Mouse (Mus musculus) urinary bladder, adult 2 months (tissue): Measurements from ENCODE around the gene Aacs. TPM values are rescaled to one million over a fixed set of nuclear protein-coding genes. Genes with fewer than 3 reads are reported as not detected.
A peak's percentile ranks its signal among the peaks of the same experiment; 100 is the strongest.
"Not testable (repeated sequence)": the region's sequence is repeated elsewhere in the genome, so short reads cannot be mapped to it uniquely, and the experiment has no call there.

Experiments used
- DNase-seq: peaks from one replicate; pipeline ENCODE4 v3.0.0; 2022; ENCODE audit warnings: low spot score
- polyA plus RNA-seq: library from polyadenylated mRNA; depleted of rRNA; stranded (reverse); fragments of >200 nt; gene quantifications from 2 replicates; pipeline ENCODE4 v1.2.3, GENCODE M21; 2012; rRNA removed

Gene Aacs
- polyA plus RNA-seq: 27.3 and 40.5 TPM in 2 replicates

- DNase-seq: peak; percentile 97
Observed at GRCm38 (mm10) chr5:125475601-125476285, at the start of gene Aacs. TSS of gene Aacs (plus strand) at chr5:125475814.

GRCm38 (mm10) chr5:125426343-125426742, 49.3 kb upstream of the Aacs start:
- no peak for DNase-seq

- not testable (repeated sequence) for DNase-seq
Observed at GRCm38 (mm10) chr5:125432324-125432723, 43.3 kb upstream of the Aacs start.

DNA sequence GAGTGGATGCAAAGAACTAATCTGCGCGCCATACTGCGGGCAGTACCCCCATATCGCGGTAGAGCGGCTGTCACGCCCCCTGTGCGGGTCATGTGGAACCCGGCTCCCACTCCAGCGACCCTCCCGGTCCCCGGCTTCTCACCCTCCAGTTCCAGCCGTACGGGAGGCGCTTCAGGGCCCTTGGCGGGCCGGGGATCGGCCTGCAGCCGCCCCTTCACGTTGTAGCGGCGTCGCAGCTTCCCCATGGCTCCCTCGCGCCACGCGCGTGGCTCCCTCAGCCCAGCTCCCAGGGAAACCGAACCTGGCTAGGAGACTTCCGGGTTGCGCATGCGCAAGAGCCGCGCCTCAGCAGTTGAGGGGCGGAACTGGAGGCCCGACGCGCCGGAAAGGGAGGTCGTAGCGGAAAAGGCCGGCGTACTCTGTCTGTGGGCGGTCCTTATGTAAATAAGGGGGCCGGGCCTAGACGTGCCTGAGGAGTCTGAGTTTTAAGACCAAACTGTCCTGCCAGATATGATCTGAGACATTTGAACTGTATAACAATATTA, 41.7 kb upstream of the Aacs start, which contains the start of gene Dhx37:
Gene Dhx37 (minus strand): TSS at position 329 of the 545 bp plus-strand sequence.
- DNase-seq: peak; percentile 84

- not testable (repeated sequence) for DNase-seq
Observed at GRCm38 (mm10) chr5:125434347-125434746, 41.3 kb upstream of the Aacs start.

GRCm38 (mm10) chr5:125440583-125441233, 34.9 kb upstream of the Aacs start:
- no peak for DNase-seq

DNA sequence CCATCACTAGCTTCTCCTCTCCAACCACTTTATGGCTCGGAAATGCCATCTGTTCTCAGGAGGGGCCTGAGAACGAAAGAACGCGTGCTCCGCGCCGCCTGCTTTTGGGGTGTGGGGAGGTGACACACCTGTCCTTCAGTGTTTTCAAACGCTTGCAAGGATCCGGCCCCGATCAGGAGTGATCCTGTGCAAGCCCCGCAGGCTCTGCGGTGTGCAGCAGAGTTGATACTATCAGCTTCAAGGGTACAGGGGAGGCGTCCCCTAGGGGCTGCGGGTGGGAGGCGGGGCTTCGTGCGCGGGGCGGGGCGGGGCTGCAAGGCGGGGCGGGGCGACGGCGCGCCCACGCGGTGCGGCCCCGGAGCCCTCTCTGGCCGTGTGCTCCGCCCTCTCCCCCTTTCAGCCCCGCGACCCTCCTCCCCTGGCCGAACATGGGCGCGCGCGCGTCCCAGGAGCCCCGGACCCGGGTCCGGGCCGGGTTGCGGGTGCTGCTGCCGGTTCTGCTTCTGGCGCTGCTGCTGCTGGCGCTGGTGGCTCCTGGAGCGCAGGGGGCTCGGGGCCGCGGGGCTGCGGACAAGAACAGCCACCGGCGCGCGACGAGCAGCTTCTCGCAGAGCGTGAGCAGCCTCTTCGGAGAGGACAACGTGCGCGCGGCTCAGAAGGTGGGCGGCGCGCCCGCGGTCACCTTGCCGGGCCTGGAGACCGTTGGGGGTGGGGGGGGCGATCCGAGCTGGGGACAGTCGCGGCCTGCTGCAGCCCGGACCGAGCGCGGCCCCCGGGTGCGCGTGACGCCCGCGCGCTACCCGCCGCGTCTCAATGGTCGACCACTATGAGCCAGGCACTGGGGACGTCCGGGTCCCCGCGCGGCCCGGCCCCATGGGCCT, 34.1 kb upstream of the Aacs start, which contains the start of gene Bri3bp:
Gene Bri3bp (plus strand): TSS at position 335 of the 881 bp plus-strand sequence.
- peak; percentile 51 for DNase-seq

- no peak for DNase-seq
Observed at GRCm38 (mm10) chr5:125442136-125442995, 33.2 kb upstream of the Aacs start.

DNA sequence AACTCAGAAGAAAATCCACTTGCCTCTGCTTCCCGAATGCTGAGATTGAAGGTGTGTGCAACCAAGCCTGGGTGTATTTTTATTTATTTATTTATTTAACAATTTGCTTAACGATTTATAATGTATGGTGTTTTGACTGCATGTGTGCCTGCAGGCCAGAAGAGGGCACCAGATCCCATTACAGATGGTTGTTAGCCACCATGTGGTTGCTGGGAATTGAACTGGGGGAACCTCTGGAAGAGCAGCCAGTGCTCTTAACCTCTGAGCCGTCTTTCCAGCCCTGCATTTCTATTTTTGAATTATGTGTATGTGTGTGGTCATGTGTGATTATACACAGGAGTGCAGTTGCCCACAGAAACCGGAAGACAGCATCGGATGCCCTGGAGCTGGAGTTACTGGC, 32.3 kb upstream of the Aacs start:
- no peak for DNase-seq

DNA sequence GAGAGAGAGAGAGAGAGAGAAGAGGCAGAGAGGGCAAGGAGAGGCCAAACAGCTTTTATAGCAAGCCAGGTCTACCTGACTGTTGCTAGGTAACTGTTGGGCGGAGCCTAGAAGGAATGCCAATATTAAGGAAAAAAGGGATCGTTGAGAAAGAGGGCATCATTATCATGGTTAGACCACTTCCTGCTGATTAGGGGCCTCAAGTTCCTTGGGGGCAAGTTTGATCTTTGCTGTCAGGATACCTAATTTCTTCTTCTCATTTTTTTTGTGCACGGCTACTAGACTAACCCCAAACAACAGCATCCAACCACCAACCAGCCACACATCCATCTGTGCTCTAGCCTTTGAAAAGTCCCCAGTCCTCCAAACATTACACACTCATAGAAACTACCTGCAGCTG, 31.7 kb upstream of the Aacs start:
- DNase-seq: no peak

GRCm38 (mm10) chr5:125444554-125444953, 31.1 kb upstream of the Aacs start:
- DNase-seq: no peak

- no peak for DNase-seq
Observed at GRCm38 (mm10) chr5:125446344-125446743, 29.3 kb upstream of the Aacs start.

DNA sequence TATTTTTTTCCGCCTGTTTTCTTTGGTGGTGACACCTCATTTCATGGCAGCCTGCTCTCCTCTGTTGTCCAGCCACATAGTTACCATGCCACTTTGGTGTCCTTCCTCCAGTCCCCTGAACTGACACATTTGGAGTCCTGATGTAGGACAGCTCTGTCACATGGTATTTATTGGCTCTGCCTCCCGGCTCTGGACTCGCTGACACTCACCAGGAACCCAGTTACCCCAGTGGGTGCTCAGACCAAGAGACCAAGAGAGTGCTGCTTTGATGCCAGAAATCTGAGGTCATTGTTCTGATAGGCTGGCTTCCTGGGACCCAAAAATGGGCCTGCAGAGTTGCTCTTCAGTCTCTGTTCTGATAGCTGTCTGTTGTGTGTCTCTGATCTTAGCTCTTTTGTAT, 27.6 kb upstream of the Aacs start:
- no peak for DNase-seq

DNA sequence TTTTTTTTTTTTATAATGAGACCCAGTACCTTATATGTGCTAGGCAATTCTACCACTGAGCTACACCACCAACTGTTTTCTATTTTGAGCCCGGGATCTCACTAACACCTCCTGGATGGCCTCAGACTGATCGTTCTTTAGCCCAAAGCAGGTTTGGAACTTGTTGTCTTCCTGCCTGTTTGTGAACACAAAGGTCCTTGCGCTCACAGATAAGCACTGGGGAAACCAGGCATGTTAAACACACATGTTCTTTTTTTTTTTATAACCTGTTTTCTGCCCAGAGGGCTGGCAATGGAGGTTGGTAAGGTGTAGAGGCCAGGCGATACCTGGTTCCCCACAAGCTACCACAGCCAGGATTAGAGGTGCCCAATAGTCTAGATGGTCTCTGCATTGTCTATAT, 27.0 kb upstream of the Aacs start:
- no peak for DNase-seq

GRCm38 (mm10) chr5:125449306-125449705, 26.3 kb upstream of the Aacs start:
- DNase-seq: no peak

DNA sequence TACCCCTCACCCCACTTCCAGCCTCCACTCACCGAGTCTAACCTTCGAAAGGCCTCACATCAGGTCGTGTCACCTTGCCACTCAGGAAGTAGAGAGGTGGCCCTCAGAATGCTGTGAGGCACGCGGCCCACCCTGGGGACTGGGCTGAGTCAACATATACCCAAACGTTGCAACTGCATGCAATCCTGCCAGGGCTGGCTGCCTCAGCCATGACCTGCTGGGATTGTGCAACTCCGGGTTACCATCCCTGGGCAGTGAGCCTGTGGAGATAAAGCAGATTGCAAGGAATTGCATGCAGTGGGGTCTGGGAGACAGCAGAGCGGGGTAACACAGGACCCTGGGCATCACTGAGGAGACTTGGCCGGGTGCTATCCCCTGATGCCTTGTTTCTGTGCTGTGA, 23.0 kb upstream of the Aacs start:
- no peak for DNase-seq

DNA sequence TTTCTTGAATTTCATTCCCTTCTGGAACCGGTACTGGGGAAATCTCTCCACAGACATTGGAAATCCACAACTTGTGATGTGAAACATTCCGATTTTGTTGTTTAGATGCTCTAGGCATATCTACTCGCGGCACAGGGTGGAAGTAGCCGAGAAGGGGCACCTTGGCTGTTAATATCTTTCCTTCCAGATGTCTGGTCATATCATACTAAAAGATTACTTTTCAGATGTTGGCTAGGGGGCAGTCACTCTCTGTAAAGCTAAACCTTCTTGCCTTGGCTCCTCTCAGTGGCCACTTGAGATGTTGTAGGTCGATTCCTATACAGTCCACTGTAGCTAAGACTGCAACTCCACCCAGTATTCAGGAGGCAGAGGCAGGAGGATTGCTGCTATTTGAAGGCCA, 19.5 kb upstream of the Aacs start:
- DNase-seq: no peak

DNA sequence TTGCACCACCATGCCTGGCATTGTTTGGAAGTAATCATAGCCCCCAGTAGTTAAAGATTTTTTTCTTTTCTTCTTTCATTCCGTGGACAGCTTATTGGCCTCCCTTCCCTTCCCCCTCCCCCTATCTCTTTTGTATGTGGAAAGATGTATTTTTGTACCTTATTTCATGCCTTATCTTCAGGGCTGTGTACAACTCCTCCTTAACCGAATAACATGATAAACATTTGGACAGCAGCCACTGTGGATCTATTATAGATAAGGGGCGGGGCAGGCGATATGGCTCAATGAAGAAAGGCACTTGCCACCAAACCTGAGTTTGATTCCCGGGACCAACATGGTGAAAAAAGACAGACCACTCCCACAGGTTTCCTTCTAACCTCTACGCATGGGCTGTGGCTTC, 18.1 kb upstream of the Aacs start:
- DNase-seq: no peak

DNA sequence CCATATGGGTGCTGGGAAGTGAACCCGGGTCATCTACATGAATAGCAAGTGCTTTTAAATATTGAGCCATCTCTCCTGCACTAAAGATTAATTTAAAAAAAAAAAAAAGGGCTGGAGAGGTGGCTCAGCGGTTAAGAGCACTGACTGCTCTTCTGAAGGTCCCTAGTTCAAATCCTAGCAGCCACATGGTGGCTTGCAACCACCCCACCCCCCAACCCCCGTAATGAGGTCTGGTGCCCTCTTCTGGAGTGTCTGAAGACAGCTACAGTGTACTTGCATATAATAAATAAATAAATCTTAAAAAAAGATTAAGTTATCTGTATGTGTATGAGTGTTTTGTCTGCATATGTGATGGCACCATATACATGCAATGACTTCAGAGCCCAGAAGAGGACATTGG, 15.0 kb upstream of the Aacs start:
- no peak for DNase-seq

GRCm38 (mm10) chr5:125461868-125462445, 13.7 kb upstream of the Aacs start:
- no peak for DNase-seq

DNA sequence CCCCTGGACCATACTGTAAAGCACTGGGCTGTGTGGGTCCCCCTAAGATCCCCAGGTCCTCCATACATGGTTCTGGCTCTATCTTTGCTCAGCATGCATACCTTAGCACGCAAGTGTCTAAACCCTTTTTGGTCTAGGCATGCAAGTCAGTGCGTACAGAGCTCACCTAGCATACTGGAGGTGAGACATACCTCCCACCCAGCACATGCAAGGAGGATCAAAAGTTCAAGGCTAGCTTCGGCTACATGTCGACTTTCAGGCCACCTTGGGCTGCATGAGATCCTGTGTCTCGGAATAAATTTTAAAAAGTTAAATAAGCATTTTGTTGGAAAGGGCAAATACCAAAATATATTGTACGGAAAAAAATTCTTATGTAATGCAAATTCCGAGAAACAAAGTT, 10.4 kb upstream of the Aacs start:
- DNase-seq: no peak
